Mouse (Mus musculus): ENCODE results near the gene Sost. TPM values are rescaled to one million over a fixed set of nuclear protein-coding genes. Genes with fewer than 3 reads are reported as not detected.

Gene Sost
- polyA plus RNA-seq, 1 experiment from 2014 or later = not detected

DNA sequence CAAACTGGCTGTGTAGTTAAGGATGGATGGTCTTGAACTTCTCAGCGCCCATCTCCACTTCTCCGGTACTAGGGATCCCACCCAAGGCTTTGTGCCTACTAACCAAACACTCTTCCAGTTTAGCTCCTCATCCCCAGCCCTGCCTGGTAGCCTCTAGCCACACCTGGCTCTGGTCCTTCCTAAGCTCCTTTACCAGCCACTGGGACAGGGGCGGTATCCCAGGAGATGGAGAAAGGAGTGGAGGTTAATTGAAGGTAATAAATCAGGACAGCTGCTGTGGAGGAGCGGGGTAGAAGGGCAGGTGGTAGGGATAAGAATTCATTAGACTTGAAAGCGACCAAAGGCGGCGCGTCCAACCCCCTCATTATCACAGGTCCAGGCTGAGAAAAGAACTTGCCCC, 2.2 kb downstream of the Sost start:
- Histone ChIP-seq H3K4me1 (replicated peaks; ENCODE audit: control insufficient read depth, insufficient read depth, low read length) (peaks cover 22% of the 10 kb centered on the region), H3K4me3 (replicated peaks; ENCODE audit: low read length) (no peak overlapping the region), H3K9ac (replicated peaks; ENCODE audit: low read depth, low read length) (no peak overlapping the region), H3K9me3 (ENCODE audit: control insufficient read depth, low read length) (no peaks in the 10 kb centered on the region), H3K27ac (ENCODE audit: low read length) (no peak overlapping the region), H3K4me2 (ENCODE audit: low read length) (no peak overlapping the region), H3K27me3 (replicated peaks; ENCODE audit: control insufficient read depth, insufficient read depth, low read length) (peaks cover 54% of the 10 kb centered on the region), H3K36me3 (ENCODE audit: control insufficient read depth, insufficient read depth) (no peaks in the 10 kb centered on the region)
- no peak for ATAC-seq
- WGBS = 4% methylated on average over 8 of the region's 8 CpGs

DNA sequence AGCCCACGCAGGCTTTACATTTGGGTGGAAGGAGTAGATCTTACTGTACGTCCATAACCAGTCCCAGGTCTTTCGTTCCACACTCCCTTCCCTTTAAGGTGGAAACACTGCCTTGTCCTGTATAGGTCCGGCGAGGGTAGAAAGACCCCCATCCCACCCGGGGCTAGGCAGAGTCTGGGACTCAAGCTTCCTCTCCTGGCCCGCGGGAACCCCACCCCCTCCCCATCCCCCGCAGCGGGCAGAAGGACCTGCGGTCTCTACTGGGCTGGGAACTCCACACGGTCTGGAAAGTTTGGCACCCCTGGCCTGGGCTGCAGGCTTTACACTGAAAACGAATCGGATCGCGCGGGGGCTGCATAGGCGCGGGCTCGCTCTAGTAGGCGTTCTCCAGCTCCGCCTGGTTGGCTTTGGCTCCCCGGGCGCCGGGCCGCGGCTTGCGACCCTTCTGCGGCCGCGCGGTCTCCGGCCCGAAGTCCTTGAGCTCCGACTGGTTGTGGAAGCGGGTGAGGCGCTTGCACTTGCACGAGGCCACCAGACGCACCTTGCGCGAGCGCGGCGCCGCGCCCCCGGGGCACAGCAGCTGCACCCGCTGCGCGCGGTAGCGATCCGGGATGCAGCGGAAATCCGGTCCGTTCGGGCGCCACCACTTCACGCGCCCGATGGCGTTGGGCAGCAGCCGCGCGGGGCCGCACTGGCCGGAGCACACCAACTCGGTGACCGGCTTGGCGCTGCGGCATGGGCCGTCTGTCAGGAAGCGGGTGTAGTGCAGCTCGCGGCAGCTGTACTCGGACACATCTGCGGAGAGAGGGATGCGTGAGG, 3.1 kb downstream of the Sost start:
- ATAC-seq = 0 out of 2 replicates have a peak, but pooled peaks have one; percentile 47
- Histone ChIP-seq H3K9me3 (ENCODE audit: control insufficient read depth, low read length) (no peaks in the 10 kb centered on the region), H3K27ac (ENCODE audit: low read length) (no peak overlapping the region), H3K4me2 (ENCODE audit: low read length) (peak overlapping the region; percentile 97), H3K27me3 (replicated peaks; ENCODE audit: control insufficient read depth, insufficient read depth, low read length) (peaks cover 54% of the 10 kb centered on the region), H3K4me1 (replicated peaks; ENCODE audit: control insufficient read depth, insufficient read depth, low read length) (peaks cover 21% of the 10 kb centered on the region), H3K4me3 (replicated peaks; ENCODE audit: low read length) (peak overlapping the region; percentile 63), H3K36me3 (ENCODE audit: control insufficient read depth, insufficient read depth) (no peaks in the 10 kb centered on the region), H3K9ac (replicated peaks; ENCODE audit: low read depth, low read length) (peak overlapping the region; percentile 67)
- WGBS = under 1% methylated on average over 78 of the region's 78 CpGs

DNA sequence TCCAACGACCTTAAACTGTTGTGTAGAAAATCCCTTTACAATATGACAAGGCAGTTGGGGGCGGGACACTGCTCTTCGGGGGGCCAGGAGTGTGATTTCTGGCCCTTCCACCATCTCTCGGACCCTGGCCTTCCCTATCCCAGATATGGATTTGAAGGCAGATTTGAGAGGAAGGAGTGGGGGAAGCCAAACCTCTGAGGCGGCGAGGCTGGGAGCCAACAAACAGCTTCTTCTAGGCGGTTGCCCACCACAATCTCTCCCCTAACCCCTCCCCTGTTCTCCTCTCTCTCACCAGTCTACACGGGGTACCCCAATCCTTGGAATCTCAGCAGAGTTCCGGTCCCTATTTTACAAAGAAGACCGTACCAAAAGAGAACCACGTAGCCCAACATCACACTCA, 3.8 kb downstream of the Sost start:
- H3K4me1 ChIP-seq (replicated peaks; ENCODE audit: control insufficient read depth, insufficient read depth, low read length) = peaks cover 18% of the 10 kb centered on the region
- no peak overlapping the region for H3K27ac ChIP-seq (ENCODE audit: low read length)
- peak overlapping the region; percentile 97 for H3K4me2 ChIP-seq (ENCODE audit: low read length)
- no peaks in the 10 kb centered on the region for H3K36me3 ChIP-seq (ENCODE audit: control insufficient read depth, insufficient read depth)
- no peak overlapping the region for H3K4me3 ChIP-seq (replicated peaks; ENCODE audit: low read length)
- H3K9me3 ChIP-seq (ENCODE audit: control insufficient read depth, low read length) = no peaks in the 10 kb centered on the region
- 2% methylated on average over 11 of the region's 11 CpGs for WGBS
- H3K9ac ChIP-seq (replicated peaks; ENCODE audit: low read depth, low read length) = no peak overlapping the region
- H3K27me3 ChIP-seq (replicated peaks; ENCODE audit: control insufficient read depth, insufficient read depth, low read length) = peaks cover 54% of the 10 kb centered on the region
- ATAC-seq = no peak

DNA sequence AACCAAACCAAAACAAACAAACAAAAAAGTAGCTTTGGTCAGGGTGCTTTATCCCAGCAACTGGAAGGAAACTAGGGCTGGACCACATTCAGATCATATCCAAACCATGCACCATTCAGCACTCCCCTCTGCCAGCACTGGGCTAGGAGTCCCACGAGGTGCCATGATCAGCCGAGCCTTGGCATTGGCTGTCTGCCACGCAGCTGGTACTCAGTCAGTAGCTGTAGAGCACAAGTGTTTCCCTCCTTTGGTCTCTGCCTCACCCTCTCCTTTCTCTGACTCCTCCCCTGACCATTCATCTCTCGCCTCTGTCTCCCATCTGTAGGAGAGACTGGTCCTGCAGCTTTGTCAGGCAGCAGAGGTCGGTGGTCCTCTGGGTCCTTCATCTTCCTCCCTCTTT, 9.3 kb downstream of the Sost start:
- Histone ChIP-seq H3K9me3 (ENCODE audit: control insufficient read depth, low read length) (no peaks in the 10 kb centered on the region), H3K36me3 (ENCODE audit: control insufficient read depth, insufficient read depth) (no peaks in the 10 kb centered on the region), H3K4me1 (replicated peaks; ENCODE audit: control insufficient read depth, insufficient read depth, low read length) (no peaks in the 10 kb centered on the region; the same call in 1 of the 2 replicates), H3K4me3 (replicated peaks; ENCODE audit: low read length) (no peak overlapping the region), H3K27me3 (replicated peaks; ENCODE audit: control insufficient read depth, insufficient read depth, low read length) (peaks cover 18% of the 10 kb centered on the region), H3K9ac (replicated peaks; ENCODE audit: low read depth, low read length) (no peak overlapping the region), H3K4me2 (ENCODE audit: low read length) (no peak overlapping the region), H3K27ac (ENCODE audit: low read length) (no peak overlapping the region)
- ATAC-seq = no peak
- 48% methylated on average over 5 of the region's 5 CpGs for WGBS

DNA sequence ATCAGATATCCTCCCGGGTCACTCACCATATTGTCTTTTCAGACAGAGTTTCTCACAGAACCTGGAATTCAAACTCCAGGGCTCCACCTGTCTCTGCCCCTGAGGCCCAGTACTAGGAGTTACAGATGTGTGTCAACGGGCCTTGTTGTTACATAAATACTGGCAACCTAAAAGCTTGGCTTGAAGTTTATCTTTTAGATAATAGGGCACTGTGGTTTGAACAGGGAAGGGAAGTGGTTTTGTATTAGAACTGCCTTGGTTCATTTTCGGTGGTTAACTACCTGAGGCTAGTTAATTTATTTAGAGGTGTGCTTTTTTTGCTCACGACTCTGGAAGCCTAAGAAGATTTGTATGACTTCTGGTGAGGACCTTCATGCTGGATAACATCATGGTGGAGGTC, 13.4 kb downstream of the Sost start:
- no peaks in the 10 kb centered on the region for H3K27me3 ChIP-seq (replicated peaks; ENCODE audit: control insufficient read depth, insufficient read depth, low read length)
- 80% methylated on average over 4 of the region's 4 CpGs for WGBS
- ATAC-seq = no peak

DNA sequence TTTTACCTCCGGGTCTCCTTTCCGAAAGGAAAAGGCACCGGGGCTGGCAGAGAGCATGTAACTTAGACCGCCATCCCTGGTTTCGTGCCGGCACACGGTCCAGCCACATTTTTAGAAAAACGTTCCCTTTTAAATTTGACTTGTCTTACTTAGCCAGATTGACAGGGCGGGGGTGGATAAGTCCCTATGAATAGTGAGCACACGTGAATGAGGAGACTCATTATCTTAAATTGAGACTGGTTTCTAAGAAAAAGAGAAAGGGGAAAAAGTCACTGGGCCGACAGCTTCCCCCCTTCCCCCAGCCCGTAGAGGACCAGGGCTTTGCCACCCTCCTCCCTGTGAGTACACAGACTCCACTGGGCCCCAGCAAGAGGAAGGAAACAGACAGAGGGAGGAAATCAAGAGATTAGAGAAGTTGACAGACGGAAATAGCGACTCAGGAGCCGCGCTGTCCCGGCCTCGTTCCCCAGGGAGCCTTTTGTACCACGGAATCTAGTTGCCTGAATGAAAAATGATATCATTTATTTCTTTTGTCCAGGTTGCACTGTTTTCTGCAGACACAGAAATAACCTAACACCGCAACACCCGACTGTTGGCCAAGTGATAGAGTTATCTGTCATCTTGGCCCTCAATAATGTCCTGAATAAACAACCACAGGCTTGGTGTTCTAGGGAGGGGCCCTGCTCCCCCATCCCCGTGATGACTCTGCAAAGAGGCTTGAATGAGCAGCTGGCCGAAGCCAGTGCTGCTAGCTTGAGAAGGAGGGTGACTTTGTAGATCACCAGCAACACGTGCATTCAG, 14.1 kb downstream of the Sost start:
- Histone ChIP-seq H3K9me3 (ENCODE audit: control insufficient read depth, low read length) (no peaks in the 10 kb centered on the region), H3K27me3 (replicated peaks; ENCODE audit: control insufficient read depth, insufficient read depth, low read length) (no peaks in the 10 kb centered on the region), H3K4me1 (replicated peaks; ENCODE audit: control insufficient read depth, insufficient read depth, low read length) (no peaks in the 10 kb centered on the region; the same call in 1 of the 2 replicates), H3K9ac (replicated peaks; ENCODE audit: low read depth, low read length) (no peak overlapping the region), H3K27ac (ENCODE audit: low read length) (no peak overlapping the region), H3K36me3 (ENCODE audit: control insufficient read depth, insufficient read depth) (no peaks in the 10 kb centered on the region), H3K4me3 (replicated peaks; ENCODE audit: low read length) (no peak overlapping the region), H3K4me2 (ENCODE audit: low read length) (no peak overlapping the region)
- 14% methylated on average over 24 of the region's 24 CpGs for WGBS
- no peak for ATAC-seq

More for the DNA sequence above, 13.4 kb downstream of the Sost start:
- Histone ChIP-seq H3K9ac (replicated peaks; ENCODE audit: low read depth, low read length) (no peak overlapping the region), H3K36me3 (ENCODE audit: control insufficient read depth, insufficient read depth) (no peaks in the 10 kb centered on the region), H3K27ac (ENCODE audit: low read length) (no peak overlapping the region), H3K4me1 (replicated peaks; ENCODE audit: control insufficient read depth, insufficient read depth, low read length) (no peaks in the 10 kb centered on the region; the same call in 1 of the 2 replicates), H3K9me3 (ENCODE audit: control insufficient read depth, low read length) (no peaks in the 10 kb centered on the region), H3K4me3 (replicated peaks; ENCODE audit: low read length) (no peak overlapping the region), H3K4me2 (ENCODE audit: low read length) (no peak overlapping the region)

DNA sequence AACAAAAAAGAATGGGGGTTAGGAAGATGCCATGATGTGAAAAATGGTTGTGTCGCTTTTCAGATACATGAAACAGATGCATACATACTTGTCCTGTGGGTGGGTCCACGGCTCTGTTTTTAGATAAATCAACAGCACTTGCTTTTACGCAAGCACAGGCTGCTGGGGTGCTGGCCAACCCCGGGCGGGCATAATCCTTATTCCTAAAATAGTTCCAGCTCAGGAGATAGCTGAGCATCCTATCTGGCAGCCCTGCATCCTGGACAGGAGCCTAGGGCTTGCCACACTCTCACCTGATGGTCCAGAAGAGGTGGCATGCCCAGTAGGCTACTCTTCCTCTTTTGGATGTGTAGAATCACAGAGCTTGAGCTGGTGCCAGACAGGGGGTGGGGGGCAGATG, 16.8 kb downstream of the Sost start:
- Histone ChIP-seq H3K4me3 (replicated peaks; ENCODE audit: low read length) (no peak overlapping the region), H3K27ac (ENCODE audit: low read length) (no peak overlapping the region), H3K9me3 (ENCODE audit: control insufficient read depth, low read length) (no peaks in the 10 kb centered on the region), H3K36me3 (ENCODE audit: control insufficient read depth, insufficient read depth) (no peaks in the 10 kb centered on the region), H3K27me3 (replicated peaks; ENCODE audit: control insufficient read depth, insufficient read depth, low read length) (no peaks in the 10 kb centered on the region), H3K4me1 (replicated peaks; ENCODE audit: control insufficient read depth, insufficient read depth, low read length) (no peaks in the 10 kb centered on the region; the same call in 1 of the 2 replicates), H3K9ac (replicated peaks; ENCODE audit: low read depth, low read length) (no peak overlapping the region), H3K4me2 (ENCODE audit: low read length) (no peak overlapping the region)
- ATAC-seq = no peak
- 85% methylated on average over 5 of the region's 5 CpGs for WGBS

DNA sequence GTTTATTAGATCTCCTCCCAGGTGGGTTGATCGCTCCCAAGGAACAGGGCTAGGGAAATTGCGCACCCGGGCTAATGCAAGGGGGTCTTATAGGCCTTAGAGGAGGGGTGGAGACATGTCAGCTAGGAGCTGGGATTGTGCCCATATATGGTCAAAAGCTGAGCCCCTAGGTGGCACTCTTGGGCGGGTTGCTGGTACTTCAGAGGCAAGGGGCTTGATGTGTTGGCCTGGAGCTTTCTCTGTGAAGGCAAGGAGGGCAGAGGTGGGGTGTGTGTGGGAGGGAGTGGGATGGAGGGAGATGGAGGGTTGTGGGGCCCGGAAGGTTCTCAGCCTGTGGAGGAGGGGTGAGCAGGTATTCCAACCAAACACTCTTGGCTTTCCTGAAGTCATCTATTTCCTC, 20.3 kb downstream of the Sost start:
- no peak overlapping the region for H3K9ac ChIP-seq (replicated peaks; ENCODE audit: low read depth, low read length)
- no peak overlapping the region for H3K4me3 ChIP-seq (replicated peaks; ENCODE audit: low read length)
- no peaks in the 10 kb centered on the region for H3K36me3 ChIP-seq (ENCODE audit: control insufficient read depth, insufficient read depth)
- H3K27me3 ChIP-seq (replicated peaks; ENCODE audit: control insufficient read depth, insufficient read depth, low read length) = no peaks in the 10 kb centered on the region
- no peak for ATAC-seq
- H3K9me3 ChIP-seq (ENCODE audit: control insufficient read depth, low read length) = no peaks in the 10 kb centered on the region
- no peaks in the 10 kb centered on the region for H3K4me1 ChIP-seq (replicated peaks; ENCODE audit: control insufficient read depth, insufficient read depth, low read length)
- no peak overlapping the region for H3K4me2 ChIP-seq (ENCODE audit: low read length)
- 28% methylated on average over 5 of the region's 5 CpGs for WGBS
- no peak overlapping the region for H3K27ac ChIP-seq (ENCODE audit: low read length)

DNA sequence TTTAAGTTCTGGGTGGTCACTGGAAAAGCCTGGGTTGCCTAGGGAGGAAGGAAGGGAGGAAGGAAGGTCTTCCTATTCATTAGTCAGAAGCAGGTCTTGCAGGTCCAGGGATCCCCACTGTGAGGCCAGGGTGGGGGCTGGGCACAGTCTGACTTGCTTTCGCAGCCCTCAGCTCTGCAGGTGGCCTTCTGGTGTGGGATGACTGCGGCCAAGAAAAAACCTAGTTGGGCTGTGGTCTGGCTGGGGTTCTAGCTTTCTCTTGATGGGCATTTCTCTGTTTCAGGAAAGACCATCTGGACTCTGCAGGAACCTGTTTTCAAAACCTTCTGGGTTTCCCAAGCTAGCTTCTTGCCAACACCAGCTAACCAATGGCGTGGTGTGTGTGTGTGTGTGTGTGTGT, 23.8 kb downstream of the Sost start:
- no peaks in the 10 kb centered on the region for H3K36me3 ChIP-seq (ENCODE audit: control insufficient read depth, insufficient read depth)
- no peak overlapping the region for H3K4me2 ChIP-seq (ENCODE audit: low read length)
- H3K9ac ChIP-seq (replicated peaks; ENCODE audit: low read depth, low read length) = no peak overlapping the region
- H3K27ac ChIP-seq (ENCODE audit: low read length) = no peak overlapping the region
- H3K9me3 ChIP-seq (ENCODE audit: control insufficient read depth, low read length) = no peaks in the 10 kb centered on the region
- ATAC-seq = no peak
- H3K4me3 ChIP-seq (replicated peaks; ENCODE audit: low read length) = no peak overlapping the region
- WGBS = 42% methylated on average over 3 of the region's 3 CpGs
- no peaks in the 10 kb centered on the region for H3K4me1 ChIP-seq (replicated peaks; ENCODE audit: control insufficient read depth, insufficient read depth, low read length)
- peaks cover under 1% of the 10 kb centered on the region; the same call in 1 of the 2 replicates for H3K27me3 ChIP-seq (replicated peaks; ENCODE audit: control insufficient read depth, insufficient read depth, low read length)

All from forebrain, embryonic 16.5 days (tissue).